Mouse (Mus musculus): Measurements from ENCODE around the gene Odf3. TPM values are rescaled to one million over a fixed set of nuclear protein-coding genes. Genes with fewer than 3 reads are reported as not detected.

Odf3 gene
- polyA plus RNA-seq, 1 experiment, result 0.46 TPM

DNA sequence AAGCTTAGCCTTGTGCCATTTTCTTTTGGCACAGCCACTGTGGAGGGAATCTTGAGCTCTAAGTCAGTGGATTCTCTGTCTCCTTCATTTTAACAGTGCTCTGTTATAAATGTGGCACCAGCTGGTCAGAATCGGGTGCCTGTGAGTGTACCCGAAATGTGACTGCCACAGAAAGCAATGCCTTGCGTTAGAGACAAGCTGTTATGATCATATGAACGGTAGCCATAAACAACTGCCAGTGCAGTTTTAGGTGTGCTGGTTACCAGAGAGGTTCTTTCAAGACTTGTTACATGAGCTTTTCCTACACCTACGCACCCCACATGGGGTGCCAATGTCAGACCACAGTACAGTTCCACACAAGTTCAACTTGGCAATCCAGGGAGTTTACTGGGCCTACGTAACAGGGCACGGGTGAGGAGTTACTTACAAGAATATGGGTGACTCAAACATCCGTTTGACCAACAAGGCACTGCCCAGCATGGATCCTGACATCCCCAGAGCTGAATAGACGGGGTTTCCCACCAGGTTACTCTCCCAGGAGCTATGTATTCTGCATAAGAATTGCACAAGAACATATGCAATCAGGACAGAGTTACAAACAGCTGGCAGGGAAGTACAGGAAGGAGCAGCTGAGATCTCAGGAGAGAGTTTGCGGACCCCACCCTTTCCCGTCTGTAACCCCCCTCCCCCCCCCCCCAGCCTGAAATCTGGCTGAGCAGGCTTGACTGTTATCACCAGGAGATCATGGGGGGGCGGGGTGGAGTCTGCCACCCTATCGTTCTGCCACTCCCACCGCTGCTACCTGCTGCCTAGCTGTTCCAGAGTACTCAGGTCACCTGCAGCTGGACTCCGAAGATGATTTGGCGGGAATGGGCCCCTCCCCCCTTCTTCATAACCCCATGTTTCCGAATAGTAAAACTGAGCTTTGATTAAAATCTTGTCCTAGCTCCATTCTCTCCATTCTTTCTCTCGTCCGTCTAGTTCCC, 6.6 kb upstream of the Odf3 start:
- Histone ChIP-seq H3K4me1 (ENCODE audit: control insufficient read depth, insufficient read depth, low read length) (no peaks in the 10 kb centered on the region), H3K4me3 (ENCODE audit: insufficient read depth, low read length) (no peak overlapping the region), H3K27ac (ENCODE audit: insufficient read depth, low read length) (no peak overlapping the region)
- TF ChIP-seq CTCF (IDR thresholded peaks at IDR 0.05; ENCODE audit: extremely low read depth, insufficient read depth, low read length) (no peak), POLR2A (IDR thresholded peaks at IDR 0.05; ENCODE audit: extremely low read depth, insufficient read depth, low read length) (no peak)

DNA sequence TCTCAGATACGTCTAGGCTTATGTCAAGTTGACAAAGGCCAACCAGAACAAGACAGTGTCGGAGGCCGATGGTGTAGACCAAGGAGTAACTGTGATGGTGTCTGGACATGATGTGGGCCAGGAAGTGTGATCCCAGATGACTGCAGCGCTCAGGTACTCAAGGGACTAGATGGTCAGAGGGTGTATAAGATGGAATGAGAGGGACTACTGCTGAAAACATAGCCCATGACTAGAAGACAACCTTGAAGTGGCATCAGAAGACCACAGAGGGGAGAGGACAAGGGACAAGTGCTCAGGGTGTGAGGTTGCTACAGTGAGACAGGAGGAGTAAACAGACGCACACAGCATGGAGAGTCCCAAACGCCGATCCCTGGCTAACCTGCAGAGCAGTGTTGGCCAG, 3.8 kb upstream of the Odf3 start:
- no peaks in the 10 kb centered on the region for H3K4me1 ChIP-seq (ENCODE audit: control insufficient read depth, insufficient read depth, low read length)
- no peak overlapping the region for H3K27ac ChIP-seq (ENCODE audit: insufficient read depth, low read length)
- TF ChIP-seq CTCF (IDR thresholded peaks at IDR 0.05; ENCODE audit: extremely low read depth, insufficient read depth, low read length) (no peak), POLR2A (IDR thresholded peaks at IDR 0.05; ENCODE audit: extremely low read depth, insufficient read depth, low read length) (no peak)
- H3K4me3 ChIP-seq (ENCODE audit: insufficient read depth, low read length), result no peak overlapping the region

- Histone ChIP-seq H3K4me3 (ENCODE audit: insufficient read depth, low read length) (no peak within 1 kb of the TSS), H3K27ac (ENCODE audit: insufficient read depth, low read length) (no peak within 1 kb of the TSS), H3K4me1 (ENCODE audit: control insufficient read depth, insufficient read depth, low read length) (no peaks in the 10 kb centered on the region)
- no peak for TF ChIP-seq POLR2A (IDR thresholded peaks at IDR 0.05; ENCODE audit: extremely low read depth, insufficient read depth, low read length)
- TF ChIP-seq CTCF (IDR thresholded peaks at IDR 0.05; ENCODE audit: extremely low read depth, insufficient read depth, low read length), result peak; percentile 89
Measured at GRCm38 (mm10) chr7:140844905-140845665, 2.5 kb upstream of the Odf3 start, which contains the start of gene Scgb1c1. TSS of gene Scgb1c1 (plus strand) at chr7:140845547.

DNA sequence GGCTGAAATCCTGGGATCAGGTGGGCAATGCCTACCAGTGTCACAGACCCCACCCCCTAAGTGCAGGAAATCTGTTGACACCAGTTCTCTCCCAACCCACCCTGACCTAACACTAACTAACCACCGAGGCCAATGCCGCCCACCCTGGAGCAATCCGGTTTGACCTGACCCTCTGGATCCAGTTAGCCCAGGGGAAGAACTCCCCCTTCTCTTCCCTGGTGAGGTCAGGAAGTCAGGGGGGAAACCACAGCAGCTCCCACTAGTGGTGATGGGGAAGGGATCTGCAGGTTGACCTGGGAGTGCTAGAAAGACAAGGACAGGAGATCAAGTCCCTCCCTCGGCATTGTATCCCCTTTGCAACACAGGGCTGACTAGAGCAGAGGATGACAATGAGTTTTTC, 1.9 kb upstream of the Odf3 start:
- H3K4me3 ChIP-seq (ENCODE audit: insufficient read depth, low read length), result no peak overlapping the region
- TF ChIP-seq POLR2A (IDR thresholded peaks at IDR 0.05; ENCODE audit: extremely low read depth, insufficient read depth, low read length) (no peak), CTCF (IDR thresholded peaks at IDR 0.05; ENCODE audit: extremely low read depth, insufficient read depth, low read length) (no peak)
- no peak overlapping the region for H3K27ac ChIP-seq (ENCODE audit: insufficient read depth, low read length)
- no peaks in the 10 kb centered on the region for H3K4me1 ChIP-seq (ENCODE audit: control insufficient read depth, insufficient read depth, low read length)

DNA sequence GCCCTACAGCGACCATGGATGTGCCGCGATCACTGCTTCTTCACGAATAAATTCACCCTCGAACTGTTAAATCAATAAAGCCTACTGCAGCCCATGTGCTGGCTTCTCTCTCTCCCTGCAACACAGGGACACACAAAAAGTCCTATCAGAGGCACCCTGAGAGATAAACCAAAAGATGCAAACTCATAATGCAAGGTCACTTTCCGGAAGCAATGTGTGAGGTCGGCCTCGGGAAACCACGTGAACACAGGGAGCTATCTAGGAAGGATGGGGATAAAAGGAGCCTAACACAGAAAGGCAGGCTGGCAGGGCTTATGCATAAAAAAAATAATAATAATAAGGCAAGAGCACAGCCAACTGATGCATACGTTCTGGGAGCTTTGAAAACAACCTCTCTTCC, 929 bp upstream of the Odf3 start:
- Histone ChIP-seq H3K27ac (ENCODE audit: insufficient read depth, low read length) (no peak overlapping the region), H3K4me3 (ENCODE audit: insufficient read depth, low read length) (no peak overlapping the region), H3K4me1 (ENCODE audit: control insufficient read depth, insufficient read depth, low read length) (no peaks in the 10 kb centered on the region)
- no peak for TF ChIP-seq POLR2A (IDR thresholded peaks at IDR 0.05; ENCODE audit: extremely low read depth, insufficient read depth, low read length)
- no peak for TF ChIP-seq CTCF (IDR thresholded peaks at IDR 0.05; ENCODE audit: extremely low read depth, insufficient read depth, low read length)

GRCm38 (mm10) chr7:140848591-140848990, 986 bp downstream of the Odf3 start:
- H3K27ac ChIP-seq (ENCODE audit: insufficient read depth, low read length), result no peak overlapping the region
- no peaks in the 10 kb centered on the region for H3K4me1 ChIP-seq (ENCODE audit: control insufficient read depth, insufficient read depth, low read length)
- no peak overlapping the region for H3K4me3 ChIP-seq (ENCODE audit: insufficient read depth, low read length)
- TF ChIP-seq CTCF (IDR thresholded peaks at IDR 0.05; ENCODE audit: extremely low read depth, insufficient read depth, low read length) (no peak), POLR2A (IDR thresholded peaks at IDR 0.05; ENCODE audit: extremely low read depth, insufficient read depth, low read length) (no peak)

DNA sequence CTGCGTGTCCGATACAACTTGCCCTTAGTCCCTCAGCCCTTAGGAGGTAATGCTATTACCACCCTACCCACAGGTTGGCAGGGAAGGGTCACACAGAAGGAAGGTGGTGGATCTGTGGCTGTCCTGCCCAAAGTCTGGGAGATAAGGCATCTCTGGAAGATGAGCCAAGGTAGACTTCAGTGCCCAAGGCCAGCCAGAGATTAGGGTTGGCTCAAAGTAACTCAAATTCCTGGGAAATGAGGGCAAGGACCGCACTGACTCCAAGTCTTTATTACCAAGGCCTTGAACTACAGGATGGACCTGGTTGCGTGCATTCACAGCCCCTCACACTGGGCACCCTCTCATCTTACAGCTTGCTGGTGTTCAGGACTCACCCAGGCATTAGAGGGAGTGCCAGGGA, 4.3 kb downstream of the Odf3 start:
- H3K27ac ChIP-seq (ENCODE audit: insufficient read depth, low read length), result no peak overlapping the region
- TF ChIP-seq CTCF (IDR thresholded peaks at IDR 0.05; ENCODE audit: extremely low read depth, insufficient read depth, low read length) (no peak), POLR2A (IDR thresholded peaks at IDR 0.05; ENCODE audit: extremely low read depth, insufficient read depth, low read length) (no peak)
- no peak overlapping the region for H3K4me3 ChIP-seq (ENCODE audit: insufficient read depth, low read length)
- H3K4me1 ChIP-seq (ENCODE audit: control insufficient read depth, insufficient read depth, low read length), result peaks cover 4% of the 10 kb centered on the region; the same call in 1 of the 2 replicates

- no peak overlapping the region for H3K4me3 ChIP-seq (ENCODE audit: insufficient read depth, low read length)
- TF ChIP-seq CTCF (IDR thresholded peaks at IDR 0.05; ENCODE audit: extremely low read depth, insufficient read depth, low read length) (no peak), POLR2A (IDR thresholded peaks at IDR 0.05; ENCODE audit: extremely low read depth, insufficient read depth, low read length) (no peak)
- H3K27ac ChIP-seq (ENCODE audit: insufficient read depth, low read length), result no peak overlapping the region
- peaks cover 4% of the 10 kb centered on the region; the same call in 1 of the 2 replicates for H3K4me1 ChIP-seq (ENCODE audit: control insufficient read depth, insufficient read depth, low read length)
Measured at GRCm38 (mm10) chr7:140853386-140853785, 5.8 kb downstream of the Odf3 start.

- Histone ChIP-seq H3K4me1 (ENCODE audit: control insufficient read depth, insufficient read depth, low read length) (peaks cover 8% of the 10 kb centered on the region), H3K27ac (ENCODE audit: insufficient read depth, low read length) (no peak overlapping the region), H3K4me3 (ENCODE audit: insufficient read depth, low read length) (peak overlapping the region; percentile 87; the same call in 1 of the 2 replicates)
- TF ChIP-seq POLR2A (IDR thresholded peaks at IDR 0.05; ENCODE audit: extremely low read depth, insufficient read depth, low read length), result no peak
- TF ChIP-seq CTCF (IDR thresholded peaks at IDR 0.05; ENCODE audit: extremely low read depth, insufficient read depth, low read length), result no peak
Measured at GRCm38 (mm10) chr7:140854483-140854882, 6.9 kb downstream of the Odf3 start.
